Mouse (Mus musculus): ENCODE measurements at regions not wholly inside any gene's neighbourhood (a gene's known extent, or its start where the extent isn't known, plus 50 kb on each side); places are given as distances from the start of the nearest gene placed in this dataset.

DNA sequence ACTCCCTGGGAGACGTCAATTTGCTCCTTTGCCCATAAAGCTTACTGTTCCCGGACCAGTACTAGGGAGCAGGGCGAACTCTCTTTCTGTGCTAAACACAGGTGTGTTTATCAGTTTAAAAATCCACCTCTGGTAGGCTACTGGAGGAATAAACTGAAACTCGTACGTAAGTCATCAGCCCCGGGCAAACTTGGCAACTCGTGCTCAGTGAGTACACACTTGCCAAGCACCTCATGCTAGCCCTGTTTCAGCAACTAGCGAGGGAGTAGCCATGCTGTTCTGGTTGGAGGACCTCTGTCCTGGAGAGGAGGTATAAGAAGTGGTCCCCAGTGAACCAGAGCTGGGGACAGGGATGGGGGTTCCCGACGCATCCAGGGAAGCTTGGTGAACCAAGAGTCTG is 122.6 kb upstream of the Id2 start:
- DNase-seq, result no peak

GRCm38 (mm10) chr12:25216792-25217516 is 120.0 kb upstream of the Id2 start:
- DNase-seq, result no peak

GRCm38 (mm10) chr12:25215266-25215665 is 118.3 kb upstream of the Id2 start:
- no peak for DNase-seq

DNA sequence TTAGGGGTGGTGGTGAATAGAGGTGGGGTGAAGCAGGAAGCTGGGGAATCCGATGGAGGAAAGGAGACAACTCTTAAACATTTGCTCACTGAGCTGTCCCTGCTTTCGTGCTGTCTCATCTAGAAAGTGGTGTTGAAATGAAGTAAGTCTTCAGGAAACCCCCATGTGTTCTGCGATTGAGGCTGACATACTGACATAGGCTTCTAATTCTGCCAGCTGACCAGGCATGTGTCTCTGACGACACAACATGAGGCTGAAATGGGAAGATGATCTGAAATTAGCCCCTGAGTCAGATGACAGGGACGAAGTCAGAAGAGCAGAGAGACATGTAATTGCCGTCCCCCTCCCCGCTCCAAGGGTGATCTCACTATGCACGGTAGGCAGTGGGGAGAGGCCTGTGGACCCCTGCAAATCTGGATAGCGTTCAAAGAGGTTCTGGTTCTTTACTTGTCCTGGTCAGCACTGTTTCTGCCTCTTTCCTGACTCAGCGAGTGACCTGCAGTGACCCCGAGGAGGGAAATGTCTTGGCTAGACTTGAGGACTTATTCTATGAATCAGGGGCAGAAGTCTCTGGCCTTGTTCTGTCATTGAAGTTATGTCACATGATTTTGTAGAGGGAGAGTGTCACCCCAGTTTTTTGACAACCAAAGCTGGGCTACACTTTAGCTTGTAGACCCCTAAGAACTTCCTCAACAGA is 117.0 kb upstream of the Id2 start:
- DNase-seq, result no peak

- DNase-seq, result no peak
Measured at GRCm38 (mm10) chr12:25211331-25211730, 114.4 kb upstream of the Id2 start.

- no peak for DNase-seq
Measured at GRCm38 (mm10) chr12:25210597-25210996, 113.7 kb upstream of the Id2 start.

DNA sequence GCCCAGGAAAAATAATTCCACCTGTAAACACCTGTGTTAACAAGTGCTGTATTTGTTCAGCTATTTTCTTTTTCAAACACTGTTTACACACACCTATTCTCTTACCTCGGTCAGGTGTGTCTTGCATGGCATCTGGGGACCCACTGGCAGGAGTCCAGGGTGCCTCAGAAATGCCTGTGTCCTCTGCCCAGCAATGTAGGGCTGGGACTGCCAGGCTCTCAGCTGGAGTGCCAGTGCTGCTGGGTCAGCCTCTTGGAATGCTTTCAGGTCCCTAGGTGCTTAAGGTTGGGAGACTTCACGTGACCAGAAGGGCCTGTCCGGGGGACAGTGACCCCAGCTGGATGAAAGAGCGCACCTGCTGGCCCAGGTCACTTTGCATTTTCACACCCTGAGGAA is 112.4 kb upstream of the Id2 start:
- DNase-seq, result no peak

DNA sequence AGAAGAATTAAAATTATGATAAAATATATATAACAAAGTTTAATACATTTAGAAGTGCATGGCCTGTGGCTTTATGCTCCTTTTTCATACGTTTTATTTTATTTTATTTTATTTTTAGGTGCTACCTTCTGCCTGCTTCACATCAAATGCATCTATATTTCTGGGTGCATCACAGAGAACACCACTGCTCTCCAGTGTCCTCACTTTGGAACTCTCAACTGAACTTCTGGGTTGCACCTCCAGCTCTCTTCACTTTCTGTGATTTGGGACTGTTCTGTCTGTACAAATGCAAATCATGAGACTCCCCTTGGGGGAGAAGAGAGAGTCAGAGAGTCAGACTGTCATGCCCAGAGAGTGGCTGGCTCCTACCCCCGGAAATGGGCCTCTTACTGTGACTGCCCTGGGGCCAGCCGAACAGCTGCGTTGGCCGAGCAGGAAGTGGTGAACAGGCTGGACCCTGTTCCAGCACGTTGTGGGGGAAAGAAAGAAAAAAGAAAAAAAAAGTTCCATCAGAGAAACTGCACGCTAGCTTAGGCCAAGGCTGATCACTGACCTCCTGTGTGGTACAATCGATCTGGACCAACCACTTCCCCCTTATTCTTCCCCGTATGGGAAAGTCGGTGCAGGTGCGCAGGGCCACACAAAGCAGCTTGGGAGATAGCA is 111.9 kb upstream of the Id2 start:
- peak; percentile 35 for DNase-seq

DNA sequence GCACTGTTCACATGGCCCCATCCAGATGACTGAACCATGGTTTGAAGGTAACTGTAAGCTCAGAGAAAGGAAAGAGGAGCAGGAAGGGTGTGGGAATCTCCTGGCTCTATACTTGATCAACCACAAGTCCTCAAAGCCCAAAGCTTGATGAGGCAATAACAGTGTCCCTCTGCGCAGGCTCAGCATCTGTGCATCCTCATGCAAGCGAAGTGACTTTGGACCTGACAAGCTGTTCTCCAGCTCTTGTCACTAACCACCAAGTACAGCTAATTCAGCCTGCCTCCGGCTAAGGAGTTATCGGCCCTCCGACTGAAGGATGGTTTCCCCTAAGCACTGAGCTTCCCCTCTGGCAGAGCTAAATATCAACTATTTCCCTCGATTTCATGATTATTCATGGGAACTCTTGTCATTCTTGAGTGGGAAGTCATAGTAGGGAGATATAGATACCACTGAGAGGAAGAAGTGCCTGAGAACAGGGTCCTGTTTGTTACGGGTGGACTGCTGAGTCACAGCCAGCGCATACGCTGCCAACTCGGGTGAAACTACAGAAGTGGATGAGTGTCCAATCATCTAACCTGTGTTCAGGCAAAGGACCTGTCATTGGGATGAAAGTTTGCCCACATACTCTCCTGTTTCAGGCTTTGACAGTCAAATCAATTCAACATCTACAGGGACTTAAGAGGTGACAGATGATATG is 106.6 kb upstream of the Id2 start:
- DNase-seq, result no peak

DNA sequence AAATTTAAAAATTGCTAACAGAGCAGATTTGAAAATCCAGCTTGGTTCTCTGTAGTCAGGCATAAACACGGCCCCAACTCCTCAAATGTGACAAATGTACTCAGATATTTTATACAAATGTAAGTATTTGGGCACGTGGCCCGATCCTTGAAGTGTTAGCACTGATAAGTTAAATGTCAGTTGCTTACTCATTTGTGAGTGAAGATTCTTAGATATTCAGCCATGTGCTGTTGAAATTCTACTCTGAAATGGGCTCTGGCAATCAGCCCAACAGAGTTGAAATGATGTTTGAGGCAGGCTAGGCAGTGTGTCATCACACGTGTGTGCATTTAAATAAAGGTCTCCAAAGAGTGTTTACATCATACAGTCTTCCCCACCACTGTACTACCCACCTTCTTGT is 103.2 kb upstream of the Id2 start:
- DNase-seq, result no peak

- no peak for DNase-seq
Measured at GRCm38 (mm10) chr12:25197757-25198156, 100.8 kb upstream of the Id2 start.

GRCm38 (mm10) chr12:25196022-25196421 is 99.1 kb upstream of the Id2 start:
- no peak for DNase-seq

GRCm38 (mm10) chr12:25192216-25192615 is 95.3 kb upstream of the Id2 start:
- DNase-seq, result peak; percentile 56

GRCm38 (mm10) chr12:25190360-25190759 is 93.4 kb upstream of the Id2 start:
- DNase-seq, result peak; percentile 64

- DNase-seq, result peak; percentile 73
Measured at GRCm38 (mm10) chr12:25189174-25189761, 92.3 kb upstream of the Id2 start.

DNA sequence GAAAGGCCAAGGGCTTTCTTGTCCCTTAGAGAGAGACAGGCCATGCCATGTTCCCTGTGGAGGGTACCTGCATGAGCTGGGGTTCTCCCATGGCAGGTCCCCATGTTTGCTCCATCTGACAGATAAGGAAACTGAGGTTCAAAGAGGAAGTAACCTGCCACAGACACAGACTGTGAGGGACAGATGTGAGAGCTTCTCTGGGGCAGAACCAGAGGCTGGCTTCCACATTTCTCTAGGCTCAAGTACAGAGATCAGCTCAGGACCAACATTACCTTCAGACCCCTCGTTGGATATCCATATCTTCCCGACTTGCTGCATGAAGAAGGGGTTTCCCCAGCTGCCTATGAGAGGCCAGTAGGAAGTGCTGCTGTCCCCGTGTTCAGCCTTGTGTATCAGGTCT is 91.6 kb upstream of the Id2 start:
- no peak for DNase-seq

- DNase-seq, result no peak
Measured at GRCm38 (mm10) chr12:25187216-25187615, 90.3 kb upstream of the Id2 start.

DNA sequence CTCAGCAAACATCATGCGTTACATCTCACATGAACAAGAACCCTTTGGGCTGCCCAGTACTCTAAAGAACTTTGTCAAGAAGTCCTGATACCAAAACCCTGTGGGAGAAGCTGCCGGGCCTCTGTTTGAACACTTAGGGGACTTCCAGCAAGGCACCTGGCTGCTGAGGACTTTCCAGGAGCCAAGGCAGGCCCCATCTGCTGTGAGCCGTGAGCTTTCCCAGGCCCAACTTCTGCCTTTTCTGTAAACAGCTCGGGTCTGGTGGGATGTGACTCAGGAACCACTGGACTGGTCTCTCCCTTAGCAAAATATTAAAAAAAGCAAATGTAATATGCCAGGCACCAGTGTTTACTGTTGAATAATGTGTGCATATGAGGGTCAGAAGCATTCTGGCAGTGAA is 85.7 kb upstream of the Id2 start:
- no peak for DNase-seq

GRCm38 (mm10) chr12:25181317-25181716 is 84.4 kb upstream of the Id2 start:
- no peak for DNase-seq

GRCm38 (mm10) chr12:25180861-25181260 is 83.9 kb upstream of the Id2 start:
- DNase-seq, result no peak

DNA sequence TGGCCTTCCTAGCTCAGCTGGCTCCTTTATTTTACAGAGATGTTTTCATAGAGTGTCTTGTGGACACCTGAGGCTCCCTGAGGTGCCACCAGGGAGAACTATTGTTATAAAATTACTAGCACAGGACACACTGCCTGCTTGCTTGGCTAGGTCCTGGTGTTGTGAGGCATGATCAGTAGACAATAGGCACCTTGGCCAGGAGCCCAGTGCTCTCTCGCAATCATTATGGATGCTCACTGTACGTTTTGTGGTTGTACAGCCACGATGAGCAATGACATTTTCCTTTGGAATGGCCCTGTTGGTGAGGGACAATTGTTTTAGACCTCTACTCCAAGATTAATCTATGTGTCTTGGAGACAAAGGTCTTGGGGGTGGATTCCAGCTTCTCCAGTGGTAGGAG is 83.3 kb upstream of the Id2 start:
- no peak for DNase-seq

GRCm38 (mm10) chr12:25178491-25179115 is 81.7 kb upstream of the Id2 start:
- peak; percentile 58 for DNase-seq

- no peak for DNase-seq
Measured at GRCm38 (mm10) chr12:25177827-25178226, 80.9 kb upstream of the Id2 start.

All from thymus, postnatal 14 days (tissue).